Mouse (Mus musculus) forebrain, embryonic 13.5 days (tissue): ENCODE results near the gene Wdr5b. TPM values are rescaled to one million over a fixed set of nuclear protein-coding genes. Genes with fewer than 3 reads are reported as not detected.
"Not testable (repeated sequence)": the region's sequence is repeated elsewhere in the genome, so short reads cannot be mapped to it uniquely, and the experiment has no call there.

ENCODE experiments used
- ATAC-seq: fragments of 200-750 bp; cut with Nextera tagmentation; 2 replicates; pipeline ENCODE4 v1.8.0; 2017
- H3K27ac ChIP-seq: fragments of 300-500 bp; sonication (generic); 2 replicates; pipeline ENCODE4 v1.5.1; 2015; ENCODE audit warnings: inconsistent platforms, mild to moderate bottlenecking, moderate library complexity
- H3K27me3 ChIP-seq: fragments of 300-500 bp; sonication (generic); 2 replicates; pipeline ENCODE4 v1.6.1; 2015; ENCODE audit warnings: mild to moderate bottlenecking, inconsistent platforms
- H3K36me3 ChIP-seq: fragments of 300-500 bp; sonication (generic); 2 replicates; pipeline ENCODE4 v1.6.1; 2015; ENCODE audit warnings: mild to moderate bottlenecking, inconsistent platforms; ENCODE audit not compliant: poor library complexity, severe bottlenecking
- H3K4me1 ChIP-seq: fragments of 300-500 bp; sonication (generic); 2 replicates; pipeline ENCODE4 v1.6.1; 2015; ENCODE audit warnings: inconsistent platforms
- H3K4me2 ChIP-seq: fragments of 300-500 bp; sonication (generic); 2 replicates; pipeline ENCODE4 v1.6.1; 2015; ENCODE audit warnings: inconsistent platforms, mild to moderate bottlenecking, moderate library complexity
- H3K4me3 ChIP-seq: fragments of 300-500 bp; sonication (generic); 2 replicates; pipeline ENCODE4 v1.5.1; 2015; ENCODE audit warnings: mild to moderate bottlenecking, inconsistent platforms
- H3K9ac ChIP-seq: fragments of 300-500 bp; sonication (generic); 2 replicates; pipeline ENCODE4 v1.6.1; 2015; ENCODE audit warnings: mild to moderate bottlenecking, inconsistent platforms
- H3K9me3 ChIP-seq: fragments of 300-500 bp; sonication (generic); replicated peaks from 2 replicates; pipeline ENCODE4 v1.6.1; 2016; ENCODE audit warnings: inconsistent platforms
- WGBS: fragments of 180-500 bp; shearing (Covaris S2); methylation state at CpG from one replicate; pipeline ENCODE4 v1.1.7; 2015; 5-methylcytosine and 5-hydroxymethylcytosine counted together
- polyA plus RNA-seq: library from polyadenylated mRNA; unstranded; fragments of >200 nt; fragmentation: Nextera tagmentation; extraction: Ambion mirVana; gene quantifications from 2 replicates; pipeline ENCODE4 v1.2.1, GENCODE M21; 2015

Wdr5b gene
- polyA plus RNA-seq, 1 experiment from 2014 or later = 13.1 TPM

GRCm38 (mm10) chr16:36053524-36054275, 12.7 kb downstream of the Wdr5b start:
- 91% methylated on average over 6 of the region's 6 CpGs for WGBS
- no peaks in the 10 kb centered on the region for H3K9me3 ChIP-seq
- no peaks in the 10 kb centered on the region for H3K27me3 ChIP-seq
- H3K4me2 ChIP-seq = no peak overlapping the region
- H3K27ac ChIP-seq = no peak overlapping the region
- no peak for ATAC-seq
- no peak overlapping the region for H3K4me3 ChIP-seq
- peaks cover 41% of the 10 kb centered on the region for H3K36me3 ChIP-seq
- H3K4me1 ChIP-seq = no peaks in the 10 kb centered on the region
- no peak overlapping the region for H3K9ac ChIP-seq

- no peak overlapping the region for H3K27ac ChIP-seq
- no peaks in the 10 kb centered on the region for H3K9me3 ChIP-seq
- no peaks in the 10 kb centered on the region for H3K27me3 ChIP-seq
- WGBS = 93% methylated on average over 8 of the region's 8 CpGs
- no peak for ATAC-seq
- no peak overlapping the region for H3K4me2 ChIP-seq
- no peak overlapping the region for H3K4me3 ChIP-seq
- no peak overlapping the region for H3K9ac ChIP-seq
- no peaks in the 10 kb centered on the region for H3K4me1 ChIP-seq
- peaks cover 28% of the 10 kb centered on the region for H3K36me3 ChIP-seq
These were observed 13.9 kb downstream of the Wdr5b start for GRCm38 (mm10) chr16:36054920-36055319.

DNA sequence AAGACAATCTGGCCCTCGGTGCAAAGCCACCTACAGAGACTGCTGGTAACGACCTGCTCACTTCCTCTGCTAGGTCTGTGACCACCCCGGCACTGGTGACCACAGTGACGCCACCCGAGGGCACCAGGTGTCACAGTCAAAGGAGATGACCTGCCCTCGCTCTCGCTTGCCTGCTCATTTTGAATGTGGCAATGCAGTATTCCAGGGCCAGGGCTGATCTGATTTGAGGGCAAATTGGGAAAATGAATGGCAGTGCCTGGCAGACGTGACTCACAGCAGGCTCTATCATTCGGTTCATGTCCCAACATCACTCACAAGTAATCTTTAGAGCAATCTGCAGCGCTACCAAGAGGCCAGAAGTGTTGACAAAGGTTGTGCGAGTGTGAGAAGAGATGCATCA, 15.4 kb downstream of the Wdr5b start:
- H3K9me3 ChIP-seq = no peaks in the 10 kb centered on the region
- no peak for ATAC-seq
- H3K4me1 ChIP-seq = no peaks in the 10 kb centered on the region
- peaks cover 14% of the 10 kb centered on the region for H3K36me3 ChIP-seq
- 0 out of 2 replicates have a peak overlapping the region, but pooled peaks have one; percentile 31 for H3K9ac ChIP-seq
- no peak overlapping the region for H3K27ac ChIP-seq
- H3K4me3 ChIP-seq = no peak overlapping the region
- no peak overlapping the region for H3K4me2 ChIP-seq
- H3K27me3 ChIP-seq = no peaks in the 10 kb centered on the region
- WGBS = 82% methylated on average over 11 of the region's 11 CpGs

- Histone ChIP-seq H3K27ac (no peak overlapping the region), H3K4me2 (no peak overlapping the region), H3K9ac (no peak overlapping the region), H3K4me1 (no peaks in the 10 kb centered on the region), H3K36me3 (peaks cover 4% of the 10 kb centered on the region; the same call in 1 of the 2 replicates), H3K27me3 (no peaks in the 10 kb centered on the region), H3K4me3 (no peak overlapping the region), H3K9me3 (no peaks in the 10 kb centered on the region)
- 91% methylated on average over 8 of the region's 8 CpGs for WGBS
- ATAC-seq = no peak
These were observed 17.0 kb downstream of the Wdr5b start for GRCm38 (mm10) chr16:36057933-36058475.

DNA sequence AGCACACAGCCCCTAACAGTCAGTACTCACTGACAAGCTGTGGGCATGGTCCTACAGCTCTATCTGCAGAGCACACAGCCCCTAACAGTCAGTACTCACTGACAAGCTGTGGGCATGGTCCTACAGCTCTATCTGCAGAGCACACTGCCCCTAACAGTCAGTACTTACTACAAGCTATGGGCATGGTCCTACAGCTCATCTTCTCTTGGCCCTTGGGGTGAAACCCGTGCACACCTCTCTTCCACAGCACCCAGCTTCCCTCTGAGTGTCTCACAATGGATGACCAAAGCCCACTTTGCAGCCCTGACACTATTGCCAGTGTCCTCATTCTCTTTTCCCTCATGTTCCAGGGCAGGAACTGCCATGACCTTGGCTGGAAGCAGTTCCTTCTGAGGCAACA, 21.5 kb downstream of the Wdr5b start:
- not testable (repeated sequence) for H3K36me3 ChIP-seq, H3K27me3 ChIP-seq, H3K9me3 ChIP-seq, H3K27ac ChIP-seq, ATAC-seq, H3K4me2 ChIP-seq, H3K4me1 ChIP-seq, H3K4me3 ChIP-seq, H3K9ac ChIP-seq
- 87% methylated on average over 1 of the region's 1 CpGs for WGBS

- Histone ChIP-seq H3K27ac (no peak overlapping the region), H3K9me3 (no peaks in the 10 kb centered on the region), H3K4me1 (peaks cover 3% of the 10 kb centered on the region), H3K4me3 (no peak overlapping the region), H3K4me2 (no peak overlapping the region), H3K9ac (no peak overlapping the region), H3K27me3 (no peaks in the 10 kb centered on the region), H3K36me3 (no peaks in the 10 kb centered on the region)
- no peak for ATAC-seq
- 75% methylated on average over 2 of the region's 2 CpGs for WGBS
These were observed 22.3 kb downstream of the Wdr5b start for GRCm38 (mm10) chr16:36063315-36063714.

- 85% methylated on average over 5 of the region's 5 CpGs for WGBS
- no peak overlapping the region for H3K27ac ChIP-seq
- no peak overlapping the region for H3K9ac ChIP-seq
- no peaks in the 10 kb centered on the region for H3K27me3 ChIP-seq
- no peak overlapping the region for H3K4me2 ChIP-seq
- no peak overlapping the region for H3K4me3 ChIP-seq
- no peaks in the 10 kb centered on the region for H3K9me3 ChIP-seq
- no peak for ATAC-seq
- no peaks in the 10 kb centered on the region for H3K36me3 ChIP-seq
- peaks cover 19% of the 10 kb centered on the region for H3K4me1 ChIP-seq
These were observed 23.9 kb downstream of the Wdr5b start for GRCm38 (mm10) chr16:36064904-36065303.

- peaks cover 28% of the 10 kb centered on the region for H3K4me1 ChIP-seq
- no peak overlapping the region for H3K9ac ChIP-seq
- no peaks in the 10 kb centered on the region for H3K36me3 ChIP-seq
- WGBS = 79% methylated on average over 2 of the region's 2 CpGs
- no peaks in the 10 kb centered on the region for H3K9me3 ChIP-seq
- no peak overlapping the region for H3K4me2 ChIP-seq
- no peak overlapping the region for H3K27ac ChIP-seq
- ATAC-seq = no peak
- no peak overlapping the region for H3K4me3 ChIP-seq
- H3K27me3 ChIP-seq = no peaks in the 10 kb centered on the region
These were observed 26.7 kb downstream of the Wdr5b start for GRCm38 (mm10) chr16:36067694-36068093.

- H3K4me3 ChIP-seq = no peak overlapping the region
- H3K4me1 ChIP-seq = peaks cover 28% of the 10 kb centered on the region
- H3K27me3 ChIP-seq = no peaks in the 10 kb centered on the region
- WGBS = 54% methylated on average over 3 of the region's 3 CpGs
- ATAC-seq = no peak
- H3K9me3 ChIP-seq = no peaks in the 10 kb centered on the region
- no peaks in the 10 kb centered on the region for H3K36me3 ChIP-seq
- no peak overlapping the region for H3K27ac ChIP-seq
- H3K4me2 ChIP-seq = peak overlapping the region; percentile 20; the same call in 1 of the 2 replicates
- no peak overlapping the region for H3K9ac ChIP-seq
These were observed 27.4 kb downstream of the Wdr5b start for GRCm38 (mm10) chr16:36068356-36068755.

- H3K4me2 ChIP-seq = peak overlapping the region; percentile 84
- H3K4me3 ChIP-seq = peak overlapping the region; percentile 78
- no peaks in the 10 kb centered on the region for H3K27me3 ChIP-seq
- WGBS = 41% methylated on average over 9 of the region's 9 CpGs
- H3K9ac ChIP-seq = peak overlapping the region; percentile 82
- no peak for ATAC-seq
- peaks cover 28% of the 10 kb centered on the region for H3K4me1 ChIP-seq
- no peaks in the 10 kb centered on the region for H3K36me3 ChIP-seq
- H3K9me3 ChIP-seq = no peaks in the 10 kb centered on the region
- no peak overlapping the region for H3K27ac ChIP-seq
These were observed 29.0 kb downstream of the Wdr5b start for GRCm38 (mm10) chr16:36069819-36070575.

DNA sequence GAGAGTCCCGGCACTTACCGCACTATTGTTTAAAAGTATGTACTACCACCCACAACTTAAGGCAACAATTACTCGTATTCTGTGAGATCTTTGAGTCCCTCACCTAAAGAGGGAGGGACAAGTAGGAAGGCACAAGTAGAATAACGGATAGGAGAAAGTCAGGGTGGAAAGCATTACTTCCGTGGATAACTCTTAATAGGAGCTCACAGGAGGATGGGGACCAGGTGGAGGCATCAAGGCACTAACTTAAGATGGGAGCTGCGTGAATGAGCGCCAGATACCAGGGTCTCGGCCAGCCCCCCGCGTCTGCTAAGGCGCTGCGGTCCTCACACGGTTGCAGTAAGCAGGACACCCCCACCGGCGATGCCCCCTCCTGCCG, 30.1 kb downstream of the Wdr5b start:
- ATAC-seq = no peak
- H3K9ac ChIP-seq = peak overlapping the region; percentile 82
- H3K4me1 ChIP-seq = peaks cover 28% of the 10 kb centered on the region
- H3K9me3 ChIP-seq = no peaks in the 10 kb centered on the region
- peak overlapping the region; percentile 84 for H3K4me2 ChIP-seq
- H3K27me3 ChIP-seq = no peaks in the 10 kb centered on the region
- no peaks in the 10 kb centered on the region for H3K36me3 ChIP-seq
- H3K27ac ChIP-seq = peak overlapping the region; percentile 98
- under 1% methylated on average over 13 of the region's 16 CpGs for WGBS
- peak overlapping the region; percentile 78 for H3K4me3 ChIP-seq
